Mouse (Mus musculus) limb, embryonic 14.5 days (tissue): Measurements from ENCODE around the gene Brd3os. TPM values are rescaled to one million over a fixed set of nuclear protein-coding genes. Genes with fewer than 3 reads are reported as not detected.

Source experiments
- ATAC-seq: fragments of 200-750 bp; cut with Nextera tagmentation; 2 replicates; pipeline ENCODE4 v1.8.0; 2017; ENCODE audit warnings: low read depth, moderate number of reproducible peaks, moderate TSS enrichment; ENCODE audit not compliant: low FRiP score
- DNase-seq: peaks from one replicate; pipeline ENCODE4 v3.0.0-alpha.2; 2015; ENCODE audit warnings: low spot score
- H3K27ac ChIP-seq: fragments of 300-500 bp; sonication (generic); replicated peaks from 2 replicates; pipeline ENCODE4 v1.5.1; 2014; ENCODE audit warnings: low read depth, mild to moderate bottlenecking, low read length, moderate library complexity, mixed read lengths
- H3K27me3 ChIP-seq: fragments of 300-500 bp; sonication (generic); 2 replicates; pipeline ENCODE4 v1.6.1; 2014; ENCODE audit warnings: low read length, mixed read lengths; ENCODE audit not compliant: control insufficient read depth, insufficient read depth
- H3K36me3 ChIP-seq: fragments of 300-500 bp; sonication (generic); 2 replicates; pipeline ENCODE4 v1.6.1; 2014; ENCODE audit warnings: mild to moderate bottlenecking, low read length, moderate library complexity, mixed read lengths; ENCODE audit not compliant: control insufficient read depth, insufficient read depth
- H3K4me1 ChIP-seq: fragments of 300-500 bp; sonication (generic); 2 replicates; pipeline ENCODE4 v1.6.1; 2014; ENCODE audit warnings: antibody characterized with exemption, low read length, mixed read lengths; ENCODE audit not compliant: control insufficient read depth, insufficient read depth
- H3K4me2 ChIP-seq: fragments of 300-500 bp; sonication (generic); replicated peaks from 2 replicates; pipeline ENCODE4 v1.6.1; 2014; ENCODE audit warnings: low read depth, mild to moderate bottlenecking, low read length, moderate library complexity; ENCODE audit not compliant: severe bottlenecking
- H3K4me3 ChIP-seq: fragments of 300-500 bp; sonication (generic); replicated peaks from 2 replicates; pipeline ENCODE4 v1.5.1; 2014; ENCODE audit warnings: low read length
- H3K9ac ChIP-seq: fragments of 300-500 bp; sonication (generic); 2 replicates; pipeline ENCODE4 v1.6.1; 2014; ENCODE audit warnings: mild to moderate bottlenecking, low read depth, low read length, moderate library complexity; ENCODE audit not compliant: severe bottlenecking
- H3K9me3 ChIP-seq: fragments of 300-500 bp; sonication (generic); 2 replicates; pipeline ENCODE4 v1.6.1; 2016; ENCODE audit warnings: low read length; ENCODE audit not compliant: control insufficient read depth
- POLR2A ChIP-seq: fragments of 200-500 bp; IDR thresholded peaks from 2 replicates; pipeline ENCODE4 v1.8.0; 2012; ENCODE audit warnings: inconsistent platforms, mild to moderate bottlenecking, moderate library complexity, borderline replicate concordance; ENCODE audit not compliant: insufficient read depth, insufficient read length; ENCODE audit errors: extremely low read depth
- WGBS: fragments of 180-500 bp; shearing (Covaris S2); extraction: QIAGEN DNeasy Blood & Tissue Kit; methylation state at CpG from one replicate; pipeline ENCODE4 v1.1.7; 2014; 5-methylcytosine and 5-hydroxymethylcytosine counted together
- polyA plus RNA-seq, 2 experiments: library from polyadenylated mRNA; depleted of rRNA in 1 of 2; stranded (reverse) in 1 of 2; unstranded in 1 of 2; fragments of >200 nt; fragmentation: Nextera tagmentation in 1 of 2; extraction: Ambion mirVana in 1 of 2; gene quantifications; 2 replicates each; pipeline versions ENCODE4 v1.2.1 to v1.2.3; 2012 to 2014

Brd3os gene
- polyA plus RNA-seq, 2 experiments: 9.9 to 12.5 TPM

DNA sequence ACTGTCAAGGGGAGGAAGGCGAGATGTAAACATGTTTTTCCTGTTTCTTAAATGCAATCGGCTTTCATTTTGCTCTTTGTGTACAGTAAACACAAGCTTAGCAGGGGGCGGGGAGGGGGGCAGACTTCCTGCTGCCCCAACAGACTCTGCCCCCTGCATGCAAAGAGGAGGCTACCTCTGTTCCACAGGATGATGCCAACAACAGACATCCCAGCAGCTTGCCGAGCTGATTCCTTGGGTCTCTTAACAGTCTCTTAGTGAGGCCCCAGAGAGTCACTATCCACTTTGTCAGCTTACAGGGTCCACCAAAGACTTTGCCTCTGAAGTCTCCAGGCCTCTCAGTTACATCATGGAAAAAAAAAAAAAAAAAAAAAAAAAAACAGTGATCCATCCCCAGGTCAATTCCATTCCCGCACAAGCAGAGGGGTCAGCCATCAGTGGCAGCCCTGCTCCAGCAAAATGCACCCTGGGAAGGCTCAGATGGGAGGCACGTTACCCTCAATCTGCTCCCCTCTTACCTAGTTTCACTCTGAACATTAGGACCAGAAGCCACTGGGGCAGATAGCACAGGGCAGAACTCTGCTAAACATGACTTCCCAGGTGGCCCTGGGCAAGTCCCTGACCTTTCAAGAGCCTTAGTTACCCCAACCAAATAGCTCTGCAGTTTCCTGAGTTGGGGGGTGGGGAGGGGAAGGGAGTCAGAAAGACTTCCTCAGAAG, 37.6 kb upstream of the Brd3os start:
- 0 out of 2 replicates have a peak overlapping the region, but pooled peaks have one; percentile 8 for H3K9ac ChIP-seq
- no peak for TF ChIP-seq POLR2A
- H3K4me3 ChIP-seq: no peak overlapping the region
- no peak for DNase-seq
- no peaks in the 10 kb centered on the region for H3K9me3 ChIP-seq
- H3K27ac ChIP-seq: no peak overlapping the region
- H3K4me2 ChIP-seq: no peak overlapping the region
- no peak for ATAC-seq
- WGBS: 55% methylated on average over 6 of the region's 6 CpGs
- no peaks in the 10 kb centered on the region for H3K36me3 ChIP-seq
- peaks cover 11% of the 10 kb centered on the region for H3K4me1 ChIP-seq
- H3K27me3 ChIP-seq: no peaks in the 10 kb centered on the region

DNA sequence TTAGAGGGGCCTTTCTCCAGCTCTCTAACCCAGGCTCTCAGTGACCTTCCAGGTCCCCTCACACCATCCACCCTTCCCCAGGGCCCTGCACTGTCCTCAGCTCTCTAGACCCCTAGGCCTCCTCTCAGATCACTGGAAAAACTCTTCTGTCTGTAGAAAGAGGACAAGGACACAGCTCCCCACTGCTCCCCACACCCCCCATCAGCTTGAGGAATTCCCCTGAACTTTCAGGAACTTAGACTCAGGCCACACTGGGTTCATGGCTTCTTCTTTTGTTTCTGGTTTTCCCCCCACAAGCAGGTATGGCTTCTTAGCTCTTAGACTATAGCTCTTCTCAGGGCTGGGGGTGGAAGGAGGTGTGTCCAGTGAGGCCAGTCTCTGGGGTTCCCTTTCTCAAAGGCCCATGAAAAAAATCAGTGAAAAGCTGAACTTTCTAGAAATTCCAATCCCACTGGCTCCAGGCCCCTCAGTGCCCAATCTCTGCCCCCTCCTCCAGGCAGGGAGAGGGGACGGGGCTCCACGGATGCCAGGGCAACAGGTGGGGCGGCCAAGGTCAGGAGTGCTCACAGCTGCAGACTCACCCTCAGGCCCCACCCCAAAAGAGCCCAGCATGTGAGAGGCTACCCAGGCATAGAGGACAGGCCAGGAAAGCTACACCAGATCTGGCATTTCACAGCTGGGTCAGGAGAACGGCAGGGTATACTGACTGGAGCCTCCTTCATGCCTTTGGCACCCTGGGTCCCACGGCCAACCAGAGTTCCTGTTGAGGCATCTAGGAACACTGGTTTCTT, 36.8 kb upstream of the Brd3os start:
- Histone ChIP-seq H3K9me3 (no peaks in the 10 kb centered on the region), H3K4me1 (peaks cover 11% of the 10 kb centered on the region), H3K27ac (no peak overlapping the region), H3K36me3 (no peaks in the 10 kb centered on the region), H3K4me2 (no peak overlapping the region), H3K4me3 (no peak overlapping the region), H3K9ac (0 out of 2 replicates have a peak overlapping the region, but pooled peaks have one; percentile 8), H3K27me3 (no peaks in the 10 kb centered on the region)
- TF ChIP-seq POLR2A: no peak
- DNase-seq (no peak), ATAC-seq (no peak)
- WGBS: 62% methylated on average over 5 of the region's 5 CpGs

DNA sequence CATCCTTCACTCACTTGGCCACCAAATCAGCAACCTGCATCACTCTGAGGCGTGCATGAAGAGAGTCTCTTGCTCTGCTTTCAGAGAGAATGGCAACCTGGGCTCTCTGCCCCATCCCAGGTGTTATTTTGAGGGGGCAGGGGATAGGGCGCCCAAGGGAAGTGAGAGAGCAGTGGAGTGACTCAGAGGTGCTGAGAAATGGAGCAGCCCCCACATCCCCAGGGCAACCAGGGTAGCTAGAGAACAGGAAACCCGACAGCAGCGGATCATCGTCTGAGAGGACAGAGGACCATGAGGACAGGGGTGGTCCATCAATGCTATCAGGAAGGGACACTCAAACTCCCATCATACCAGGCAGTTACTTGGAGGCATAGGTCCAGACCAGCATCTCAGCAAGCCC, 35.2 kb upstream of the Brd3os start:
- Histone ChIP-seq H3K27ac (no peak overlapping the region), H3K27me3 (no peaks in the 10 kb centered on the region), H3K4me2 (no peak overlapping the region), H3K4me1 (peaks cover 23% of the 10 kb centered on the region), H3K36me3 (no peaks in the 10 kb centered on the region), H3K4me3 (no peak overlapping the region), H3K9me3 (no peaks in the 10 kb centered on the region), H3K9ac (no peak overlapping the region)
- WGBS: 86% methylated on average over 5 of the region's 5 CpGs
- TF ChIP-seq POLR2A: no peak
- no peak for ATAC-seq
- no peak for DNase-seq

DNA sequence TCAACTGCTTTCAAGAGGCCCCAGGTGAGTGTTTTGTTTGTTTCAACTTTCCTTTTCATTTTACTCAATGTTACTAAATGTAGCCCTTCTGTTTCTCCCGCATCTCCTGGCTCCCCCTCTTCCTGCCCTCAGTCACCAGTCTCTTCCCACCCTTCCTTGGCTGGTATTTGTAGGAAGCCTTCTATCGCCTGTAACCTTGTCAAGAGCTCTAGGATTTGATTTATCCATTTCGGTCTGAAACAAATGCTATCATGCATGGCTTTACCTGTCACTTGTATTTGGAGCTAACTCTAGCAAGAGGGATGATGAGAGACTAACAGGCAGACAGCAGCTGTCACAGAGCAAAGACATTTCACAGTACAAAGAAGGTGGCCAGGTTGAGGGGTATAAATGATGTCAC, 33.9 kb upstream of the Brd3os start:
- Histone ChIP-seq H3K4me2 (no peak overlapping the region), H3K27me3 (no peaks in the 10 kb centered on the region), H3K9me3 (no peaks in the 10 kb centered on the region), H3K9ac (no peak overlapping the region), H3K36me3 (no peaks in the 10 kb centered on the region), H3K4me1 (peaks cover 31% of the 10 kb centered on the region), H3K27ac (no peak overlapping the region), H3K4me3 (no peak overlapping the region)
- 74% methylated on average over 3 of the region's 3 CpGs for WGBS
- no peak for DNase-seq
- TF ChIP-seq POLR2A: no peak
- no peak for ATAC-seq

DNA sequence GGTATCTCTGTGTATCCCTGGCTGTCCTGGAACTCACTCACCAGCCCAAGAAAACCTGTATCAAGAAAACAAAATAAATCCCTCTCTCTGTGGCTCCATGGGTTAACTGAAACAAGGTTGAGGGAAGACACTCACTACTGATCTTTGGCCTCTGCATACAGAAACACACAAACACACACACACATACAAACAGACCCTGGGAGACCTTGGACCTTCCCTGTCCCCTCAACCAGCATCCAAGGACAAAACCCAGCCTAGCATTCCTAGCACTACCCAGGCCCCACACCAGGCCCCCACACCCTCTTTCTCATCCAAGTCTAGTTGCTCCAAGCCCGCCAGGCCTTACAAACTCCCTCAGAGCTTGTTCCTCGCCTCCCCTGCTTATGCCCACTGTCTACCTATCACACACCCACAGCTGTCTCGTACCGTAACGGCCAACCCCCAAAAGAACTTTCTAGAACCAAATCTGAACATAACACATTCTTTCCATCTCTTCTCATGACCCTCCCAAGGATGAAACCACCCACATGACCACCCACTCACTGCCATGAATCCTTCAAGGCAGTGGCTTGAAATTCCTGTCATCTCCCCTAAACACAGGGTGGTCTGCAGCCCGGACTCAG, 31.5 kb upstream of the Brd3os start:
- H3K27ac ChIP-seq: no peak overlapping the region
- no peak overlapping the region for H3K9ac ChIP-seq
- H3K27me3 ChIP-seq: no peaks in the 10 kb centered on the region
- H3K36me3 ChIP-seq: no peaks in the 10 kb centered on the region
- H3K4me3 ChIP-seq: no peak overlapping the region
- no peak for TF ChIP-seq POLR2A
- WGBS: 80% methylated on average over 6 of the region's 6 CpGs
- H3K4me1 ChIP-seq: peaks cover 34% of the 10 kb centered on the region
- no peak for DNase-seq
- H3K9me3 ChIP-seq: no peaks in the 10 kb centered on the region
- H3K4me2 ChIP-seq: no peak overlapping the region
- no peak for ATAC-seq
